Mouse (Mus musculus) liver, embryonic 12.5 days (tissue): ENCODE data around the gene Gigyf1. TPM values are rescaled to one million over a fixed set of nuclear protein-coding genes. Genes with fewer than 3 reads are reported as not detected.

ENCODE experiments used
- ATAC-seq: fragments of 200-750 bp; cut with Nextera tagmentation; 2 replicates; pipeline ENCODE4 v1.8.0; 2017; ENCODE audit warnings: moderate number of reproducible peaks, mild to moderate bottlenecking, moderate library complexity
- H3K27ac ChIP-seq: fragments of 300-500 bp; sonication (generic); 2 replicates; pipeline ENCODE4 v1.5.1; 2016; ENCODE audit warnings: mild to moderate bottlenecking
- H3K27me3 ChIP-seq: fragments of 300-500 bp; sonication (generic); replicated peaks from 2 replicates; pipeline ENCODE4 v1.6.1; 2016; ENCODE audit warnings: mild to moderate bottlenecking, moderate library complexity
- H3K36me3 ChIP-seq: fragments of 300-500 bp; sonication (generic); 2 replicates; pipeline ENCODE4 v1.6.1; 2016; ENCODE audit warnings: mild to moderate bottlenecking, moderate library complexity
- H3K4me1 ChIP-seq: fragments of 300-500 bp; sonication (generic); 2 replicates; pipeline ENCODE4 v1.6.1; 2016
- H3K4me2 ChIP-seq: fragments of 300-500 bp; sonication (generic); 2 replicates; pipeline ENCODE4 v1.6.1; 2016; ENCODE audit warnings: mild to moderate bottlenecking, moderate library complexity
- H3K4me3 ChIP-seq: fragments of 300-500 bp; sonication (generic); 2 replicates; pipeline ENCODE4 v1.5.1; 2016; ENCODE audit warnings: mild to moderate bottlenecking, moderate library complexity
- H3K9ac ChIP-seq: fragments of 300-500 bp; sonication (generic); 2 replicates; pipeline ENCODE4 v1.6.1; 2016; ENCODE audit warnings: mild to moderate bottlenecking, moderate library complexity
- H3K9me3 ChIP-seq: fragments of 300-500 bp; sonication (generic); replicated peaks from 2 replicates; pipeline ENCODE4 v1.6.1; 2016; ENCODE audit warnings: mild to moderate bottlenecking, moderate library complexity
- WGBS: fragments of 180-500 bp; shearing (Covaris S2); methylation state at CpG from one replicate; pipeline ENCODE4 v1.1.7; 2016; ENCODE audit not compliant: insufficient replicate concordance; 5-methylcytosine and 5-hydroxymethylcytosine counted together
- polyA plus RNA-seq: library from polyadenylated mRNA; unstranded; fragments of >200 nt; fragmentation: Nextera tagmentation; extraction: Ambion mirVana; gene quantifications from 2 replicates; pipeline ENCODE4 v1.2.1, GENCODE M21; 2016

Gigyf1 gene
- polyA plus RNA-seq, 1 experiment from 2014 or later, result 6.0 TPM

GRCm38 (mm10) chr5:137521861-137522260, 3.5 kb downstream of the Gigyf1 start:
- Histone ChIP-seq H3K36me3 (peaks cover 98% of the 10 kb centered on the region), H3K9me3 (no peaks in the 10 kb centered on the region), H3K9ac (no peak overlapping the region), H3K4me1 (peaks cover 26% of the 10 kb centered on the region), H3K27me3 (no peaks in the 10 kb centered on the region), H3K4me3 (no peak overlapping the region), H3K4me2 (no peak overlapping the region), H3K27ac (no peak overlapping the region)
- 73% methylated on average over 9 of the region's 9 CpGs for WGBS
- ATAC-seq, result no peak

- peaks cover 98% of the 10 kb centered on the region for H3K36me3 ChIP-seq
- ATAC-seq, result no peak
These were observed 4.4 kb downstream of the Gigyf1 start for GRCm38 (mm10) chr5:137522711-137523110.

GRCm38 (mm10) chr5:137523396-137524250, 5.3 kb downstream of the Gigyf1 start:
- H3K9ac ChIP-seq, result no peak overlapping the region
- H3K27me3 ChIP-seq, result no peaks in the 10 kb centered on the region
- 83% methylated on average over 25 of the region's 25 CpGs for WGBS
- no peak overlapping the region for H3K4me2 ChIP-seq
- H3K4me1 ChIP-seq, result peaks cover 40% of the 10 kb centered on the region
- H3K27ac ChIP-seq, result no peak overlapping the region
- no peaks in the 10 kb centered on the region for H3K9me3 ChIP-seq
- H3K4me3 ChIP-seq, result no peak overlapping the region
- peaks cover 99% of the 10 kb centered on the region for H3K36me3 ChIP-seq
- no peak for ATAC-seq

More at GRCm38 (mm10) chr5:137522711-137523110, 4.4 kb downstream of the Gigyf1 start:
- Histone ChIP-seq H3K27me3 (no peaks in the 10 kb centered on the region), H3K9me3 (no peaks in the 10 kb centered on the region), H3K4me2 (no peak overlapping the region), H3K27ac (no peak overlapping the region), H3K4me1 (peaks cover 31% of the 10 kb centered on the region), H3K9ac (no peak overlapping the region), H3K4me3 (no peak overlapping the region)
- 82% methylated on average over 11 of the region's 11 CpGs for WGBS

- Histone ChIP-seq H3K4me1 (peaks cover 43% of the 10 kb centered on the region), H3K27ac (no peak overlapping the region), H3K4me3 (no peak overlapping the region), H3K27me3 (no peaks in the 10 kb centered on the region), H3K9ac (no peak overlapping the region), H3K9me3 (no peaks in the 10 kb centered on the region), H3K4me2 (no peak overlapping the region), H3K36me3 (peaks cover 99% of the 10 kb centered on the region)
- 82% methylated on average over 8 of the region's 8 CpGs for WGBS
- no peak for ATAC-seq
These were observed 5.8 kb downstream of the Gigyf1 start for GRCm38 (mm10) chr5:137524251-137524515.

- 86% methylated on average over 13 of the region's 13 CpGs for whole genome bisulfite sequencing
- Histone ChIP-seq H3K9me3 (no peaks in the 10 kb centered on the region), H3K27ac (0 out of 2 replicates have a peak overlapping the region, but pooled peaks have one; percentile 22), H3K9ac (no peak overlapping the region), H3K4me3 (no peak overlapping the region), H3K4me1 (peaks cover 48% of the 10 kb centered on the region), H3K27me3 (no peaks in the 10 kb centered on the region), H3K36me3 (peaks cover 99% of the 10 kb centered on the region), H3K4me2 (no peak overlapping the region)
- no peak for ATAC-seq
These were observed 6.3 kb downstream of the Gigyf1 start for GRCm38 (mm10) chr5:137524671-137525070.

- no peak for ATAC-seq
- peak overlapping the region; percentile 22; the same call in 1 of the 2 replicates for H3K27ac ChIP-seq
These were observed 7.2 kb downstream of the Gigyf1 start for GRCm38 (mm10) chr5:137525511-137525910.

GRCm38 (mm10) chr5:137526192-137526936, 8.0 kb downstream of the Gigyf1 start:
- peak; percentile 42 for ATAC-seq
- H3K36me3 ChIP-seq, result peaks cover 92% of the 10 kb centered on the region
- H3K9me3 ChIP-seq, result no peaks in the 10 kb centered on the region
- H3K4me1 ChIP-seq, result peaks cover 65% of the 10 kb centered on the region
- WGBS, result 39% methylated on average over 16 of the region's 16 CpGs
- H3K4me2 ChIP-seq, result peak overlapping the region; percentile 27
- H3K27me3 ChIP-seq, result no peaks in the 10 kb centered on the region
- H3K27ac ChIP-seq, result peak overlapping the region; percentile 68
- no peak overlapping the region for H3K4me3 ChIP-seq
- H3K9ac ChIP-seq, result peak overlapping the region; percentile 37; the same call in 1 of the 2 replicates

More at GRCm38 (mm10) chr5:137525511-137525910, 7.2 kb downstream of the Gigyf1 start:
- WGBS, result 72% methylated on average over 16 of the region's 16 CpGs
- Histone ChIP-seq H3K4me3 (no peak overlapping the region), H3K9ac (no peak overlapping the region), H3K27me3 (no peaks in the 10 kb centered on the region), H3K4me2 (no peak overlapping the region), H3K4me1 (peaks cover 57% of the 10 kb centered on the region), H3K9me3 (no peaks in the 10 kb centered on the region), H3K36me3 (peaks cover 99% of the 10 kb centered on the region)

- Histone ChIP-seq H3K27me3 (no peaks in the 10 kb centered on the region), H3K36me3 (peaks cover 82% of the 10 kb centered on the region), H3K4me2 (no peak overlapping the region), H3K4me1 (peaks cover 74% of the 10 kb centered on the region), H3K9me3 (no peaks in the 10 kb centered on the region), H3K4me3 (no peak overlapping the region), H3K27ac (peak overlapping the region; percentile 43; the same call in 1 of the 2 replicates), H3K9ac (no peak overlapping the region)
- WGBS, result 45% methylated on average over 1 of the region's 1 CpGs
- no peak for ATAC-seq
These were observed 9.1 kb downstream of the Gigyf1 start for GRCm38 (mm10) chr5:137527413-137527812.

- no peak overlapping the region for H3K9ac ChIP-seq
- no peaks in the 10 kb centered on the region for H3K9me3 ChIP-seq
- H3K4me2 ChIP-seq, result no peak overlapping the region
- H3K4me1 ChIP-seq, result peaks cover 69% of the 10 kb centered on the region
- H3K27ac ChIP-seq, result peak overlapping the region; percentile 49; the same call in 1 of the 2 replicates
- WGBS, result 80% methylated on average over 22 of the region's 22 CpGs
- ATAC-seq, result no peak
- H3K4me3 ChIP-seq, result no peak overlapping the region
- H3K36me3 ChIP-seq, result peaks cover 72% of the 10 kb centered on the region
- no peaks in the 10 kb centered on the region for H3K27me3 ChIP-seq
These were observed 10.1 kb downstream of the Gigyf1 start for GRCm38 (mm10) chr5:137528247-137528968.

- Histone ChIP-seq H3K4me3 (no peak overlapping the region), H3K36me3 (peaks cover 62% of the 10 kb centered on the region), H3K4me2 (0 out of 2 replicates have a peak overlapping the region, but pooled peaks have one; percentile 4), H3K9me3 (no peaks in the 10 kb centered on the region), H3K4me1 (peaks cover 75% of the 10 kb centered on the region), H3K9ac (no peak overlapping the region), H3K27me3 (no peaks in the 10 kb centered on the region), H3K27ac (no peak overlapping the region)
- ATAC-seq, result no peak
- WGBS, result 83% methylated on average over 15 of the region's 15 CpGs
These were observed 11.1 kb downstream of the Gigyf1 start for GRCm38 (mm10) chr5:137529221-137529995.

- Histone ChIP-seq H3K9ac (peak overlapping the region; percentile 95), H3K4me2 (peak overlapping the region; percentile 98), H3K27ac (peak overlapping the region; percentile 81; the same call in 1 of the 2 replicates), H3K36me3 (peaks cover 55% of the 10 kb centered on the region), H3K4me1 (peaks cover 75% of the 10 kb centered on the region), H3K27me3 (no peaks in the 10 kb centered on the region), H3K4me3 (peak overlapping the region; percentile 92), H3K9me3 (no peaks in the 10 kb centered on the region)
- no peak for ATAC-seq
- WGBS, result 81% methylated on average over 8 of the region's 8 CpGs
These were observed 11.7 kb downstream of the Gigyf1 start for GRCm38 (mm10) chr5:137530075-137530474.
